Mouse (Mus musculus): ENCODE data around the gene Syt11.
A peak's percentile ranks its signal among the peaks of the same experiment; 100 is the strongest.
"Not testable (repeated sequence)": the region's sequence is repeated elsewhere in the genome, so short reads cannot be mapped to it uniquely, and the experiment has no call there.

Syt11 gene

GRCm38 (mm10) chr3:88774939-88775841 lies at the start of gene Syt11:
Gene Syt11 (minus strand): TSS chr3:88775164.
- peak in 1 of 2 experiments; percentile 21 for DNase-seq (ENCODE audit: low read depth in 1 of 2, low spot score in 2 of 2)

DNA sequence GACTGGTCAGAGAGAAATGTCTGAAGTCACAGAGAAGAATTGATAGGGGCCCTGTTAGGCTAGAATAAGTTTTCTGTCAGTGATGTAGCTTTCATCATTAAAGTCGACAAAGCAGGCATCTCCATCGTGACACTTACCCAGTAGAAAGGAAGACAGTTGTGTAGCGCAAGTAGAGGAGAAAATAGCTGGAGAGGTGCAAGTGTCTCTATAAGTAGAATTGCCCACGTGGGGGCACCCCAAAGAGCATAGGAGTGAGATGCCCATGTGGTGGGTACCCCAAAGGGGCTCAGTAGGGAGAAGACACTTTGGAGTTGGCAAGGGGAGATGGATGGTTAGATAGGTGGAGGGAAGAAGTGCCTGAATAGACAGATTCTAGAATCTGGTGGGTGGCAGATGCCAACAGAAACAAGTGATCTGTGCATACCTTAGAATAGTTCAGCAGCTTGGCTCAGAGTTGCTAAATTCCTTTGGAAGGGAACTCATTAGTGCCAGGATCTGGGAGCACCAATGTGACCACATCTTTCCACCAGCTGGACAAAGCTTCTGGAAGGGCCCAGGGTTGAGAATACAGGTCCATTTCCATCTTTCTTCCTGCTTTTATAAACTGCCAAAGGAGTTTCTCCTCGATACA lies 29.1 kb upstream of the Syt11 start:
- no peak for DNase-seq (ENCODE audit: low read depth in 1 of 2, low spot score in 2 of 2)

GRCm38 (mm10) chr3:88797507-88797906 lies 22.5 kb upstream of the Syt11 start:
- not testable (repeated sequence) for DNase-seq (ENCODE audit: low read depth in 1 of 2, low spot score in 2 of 2)

GRCm38 (mm10) chr3:88788033-88788432 lies 13.1 kb upstream of the Syt11 start:
- not testable (repeated sequence) for DNase-seq (ENCODE audit: low read depth in 1 of 2, low spot score in 2 of 2)

GRCm38 (mm10) chr3:88786805-88787204 lies 11.8 kb upstream of the Syt11 start:
- DNase-seq (ENCODE audit: low read depth in 1 of 2, low spot score in 2 of 2): not testable (repeated sequence)

- not testable (repeated sequence) for DNase-seq (ENCODE audit: low read depth in 1 of 2, low spot score in 2 of 2)
Observed at GRCm38 (mm10) chr3:88786323-88786722, 11.4 kb upstream of the Syt11 start.

DNA sequence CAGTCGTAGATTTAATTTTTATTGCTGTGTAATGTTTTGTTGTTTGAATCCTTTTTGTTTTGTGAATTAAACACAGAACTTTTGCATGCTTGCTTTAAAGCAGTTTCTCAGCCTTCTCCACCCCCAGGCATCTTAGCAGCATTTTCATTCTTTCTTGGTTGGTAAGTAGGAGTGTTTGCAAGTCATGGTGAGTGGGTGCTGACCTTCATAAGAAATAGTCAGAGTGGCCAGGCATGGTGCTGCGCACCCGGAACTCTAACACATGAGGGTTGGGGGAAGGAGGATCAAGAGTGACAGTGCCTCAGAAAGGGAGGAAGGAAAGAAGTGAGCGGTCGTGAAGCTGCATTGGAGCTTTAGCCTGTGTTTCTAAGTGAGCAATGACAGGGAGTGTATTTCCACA lies 9.9 kb upstream of the Syt11 start:
- DNase-seq (ENCODE audit: low read depth in 1 of 2, low spot score in 2 of 2): no peak

DNA sequence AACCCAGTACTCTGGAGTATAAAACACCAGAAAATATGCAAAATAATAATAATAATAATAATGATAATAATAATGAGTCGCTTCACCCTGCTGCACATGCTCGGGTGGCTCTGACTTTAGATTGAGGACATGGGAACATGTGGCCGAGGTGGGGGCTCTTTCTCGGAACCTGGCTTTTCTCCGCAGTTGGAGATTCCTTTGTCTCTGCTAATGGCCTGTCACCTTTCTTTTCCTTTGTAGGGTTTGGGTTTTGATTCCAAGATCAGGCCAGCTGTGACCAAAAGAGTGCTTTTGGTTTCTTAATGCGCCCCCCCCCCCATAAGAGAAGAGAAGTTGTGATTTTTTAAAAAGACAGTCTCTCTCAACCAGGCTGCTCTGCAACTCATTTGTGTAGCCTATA lies 1.8 kb downstream of the Syt11 start:
- DNase-seq (ENCODE audit: low read depth in 1 of 2, low spot score in 2 of 2): not testable (repeated sequence)

DNA sequence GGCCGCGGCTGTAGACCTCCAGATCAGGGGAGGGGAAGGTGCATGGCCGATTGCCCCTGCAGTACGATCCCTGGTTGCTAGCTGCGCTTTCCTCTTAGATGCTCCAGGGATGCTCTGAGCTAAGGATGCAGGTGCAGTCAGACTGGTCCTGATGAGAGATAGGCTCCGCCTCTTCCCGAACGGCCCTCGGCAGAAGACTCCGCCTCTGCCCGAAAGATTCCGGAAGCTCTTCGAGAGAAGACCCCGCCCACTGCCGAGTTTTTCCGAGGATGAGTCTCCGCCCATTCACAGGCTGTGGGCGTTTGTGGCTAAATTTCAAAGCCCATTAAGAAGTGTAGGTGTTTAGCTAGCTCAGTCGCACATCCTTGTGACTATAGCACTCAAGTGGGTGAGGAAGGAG lies 2.6 kb downstream of the Syt11 start:
- peak; percentile 53 to 77 for DNase-seq (ENCODE audit: low read depth in 1 of 2, low spot score in 2 of 2)

DNA sequence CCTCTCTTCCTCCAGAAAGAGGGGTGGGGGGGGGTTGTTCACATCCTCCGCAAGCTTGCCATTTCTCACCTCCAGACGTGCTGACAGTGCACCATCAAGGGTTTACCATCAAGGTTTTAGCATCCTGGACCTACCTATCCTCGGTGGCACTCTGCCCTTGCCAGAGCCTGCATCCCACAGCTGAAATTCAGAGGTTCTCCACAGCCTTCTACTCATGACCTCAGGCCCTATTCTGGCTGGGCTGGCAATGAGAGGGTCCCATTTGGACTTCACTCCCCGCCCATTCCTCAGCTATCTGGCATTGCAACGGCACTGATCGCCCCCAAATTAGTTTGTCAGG lies 3.1 kb downstream of the Syt11 start:
- not testable (repeated sequence) for DNase-seq (ENCODE audit: low read depth in 1 of 2, low spot score in 2 of 2)

- DNase-seq (ENCODE audit: low read depth in 1 of 2, low spot score in 2 of 2): not testable (repeated sequence)
Observed at GRCm38 (mm10) chr3:88771189-88771940, 3.6 kb downstream of the Syt11 start.

- DNase-seq (ENCODE audit: low read depth in 1 of 2, low spot score in 2 of 2): no peak
Observed at GRCm38 (mm10) chr3:88762401-88762831, 12.5 kb downstream of the Syt11 start.

DNA sequence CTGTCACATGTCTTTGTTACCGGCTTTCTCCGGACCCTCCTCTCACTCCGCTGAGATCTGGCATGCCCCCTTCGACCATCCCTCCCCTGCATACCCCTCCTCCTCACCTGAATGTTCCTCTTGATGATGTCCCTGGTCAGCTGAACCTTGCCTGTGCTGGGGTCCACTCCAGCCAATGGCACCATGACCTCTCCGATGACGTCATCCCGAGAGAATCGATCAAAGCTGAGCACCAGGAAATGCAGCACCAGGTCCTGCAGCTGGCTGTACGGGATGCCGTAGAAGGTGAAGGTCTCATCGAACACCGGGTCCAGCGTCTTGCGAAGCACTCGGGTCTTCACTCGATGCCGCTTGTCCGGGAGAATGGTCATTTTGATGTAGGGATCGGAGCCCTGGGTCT lies 13.3 kb downstream of the Syt11 start:
- DNase-seq (ENCODE audit: low read depth in 1 of 2, low spot score in 2 of 2): no peak

DNA sequence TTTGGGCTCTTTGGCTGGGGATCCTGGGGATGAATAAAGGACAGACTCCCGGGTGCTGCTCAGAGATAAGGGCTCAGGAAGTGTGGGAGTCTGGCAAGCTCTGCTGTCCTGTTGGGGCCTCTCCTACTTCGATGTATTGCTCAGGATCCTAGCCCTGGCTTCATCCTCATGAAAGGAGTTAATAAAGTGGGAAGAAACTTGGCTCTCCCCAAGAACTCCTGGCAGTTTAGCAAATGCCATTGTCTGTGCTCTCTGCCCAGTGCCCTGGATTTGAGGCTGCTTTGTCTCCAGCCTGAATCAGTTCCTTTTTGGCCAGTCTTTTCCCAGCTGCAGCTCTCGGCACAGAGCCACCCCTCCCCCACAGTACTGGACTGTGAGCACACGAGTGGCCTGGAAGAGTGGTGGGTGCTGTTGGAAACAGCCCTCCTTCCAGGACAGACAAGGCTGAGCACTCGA lies 16.9 kb downstream of the Syt11 start:
- DNase-seq (ENCODE audit: low read depth in 1 of 2, low spot score in 2 of 2): no peak

DNA sequence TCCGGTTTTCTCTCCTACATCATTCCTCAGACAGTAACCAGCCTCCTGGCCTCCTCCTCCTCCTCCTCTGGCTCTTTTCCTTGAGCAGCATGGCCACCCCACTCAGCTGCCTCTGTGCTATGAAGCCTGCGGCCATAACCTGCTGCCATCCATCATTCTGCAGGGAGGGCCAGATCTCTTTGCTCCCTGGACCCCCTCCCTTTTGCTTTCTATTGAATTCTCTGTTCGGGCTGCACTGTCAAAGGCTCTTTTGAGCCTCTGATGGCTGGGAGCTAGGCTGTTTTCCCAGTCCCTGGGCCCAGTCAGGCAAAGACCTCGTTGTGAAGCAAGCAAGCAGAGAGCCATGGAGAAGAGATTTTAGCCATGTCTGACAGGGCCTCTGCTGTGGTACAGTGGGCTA lies 18.7 kb downstream of the Syt11 start:
- DNase-seq (ENCODE audit: low read depth in 1 of 2, low spot score in 2 of 2): no peak

DNA sequence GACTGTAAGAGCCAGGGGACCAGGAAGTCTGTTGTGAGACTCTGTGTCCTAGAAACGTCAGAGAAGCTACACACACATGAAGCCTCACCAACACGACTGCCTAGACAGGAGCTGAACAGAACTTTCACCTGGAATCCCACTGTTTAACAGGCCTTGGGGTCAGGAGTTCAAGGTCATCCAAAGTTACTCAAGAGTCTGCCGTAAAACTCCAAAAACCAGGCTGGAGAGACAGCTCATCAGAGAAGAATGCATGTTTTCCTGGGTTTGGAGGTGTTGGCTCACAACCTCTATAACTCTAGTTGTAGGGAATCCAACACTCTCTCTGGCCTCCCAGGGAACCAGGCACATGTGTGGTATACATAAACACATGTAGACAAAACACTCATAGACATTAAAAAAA lies 19.4 kb downstream of the Syt11 start:
- DNase-seq (ENCODE audit: low read depth in 1 of 2, low spot score in 2 of 2): no peak

- DNase-seq (ENCODE audit: low read depth in 1 of 2, low spot score in 2 of 2): no peak
Observed at GRCm38 (mm10) chr3:88754283-88754682, 20.7 kb downstream of the Syt11 start.

DNA sequence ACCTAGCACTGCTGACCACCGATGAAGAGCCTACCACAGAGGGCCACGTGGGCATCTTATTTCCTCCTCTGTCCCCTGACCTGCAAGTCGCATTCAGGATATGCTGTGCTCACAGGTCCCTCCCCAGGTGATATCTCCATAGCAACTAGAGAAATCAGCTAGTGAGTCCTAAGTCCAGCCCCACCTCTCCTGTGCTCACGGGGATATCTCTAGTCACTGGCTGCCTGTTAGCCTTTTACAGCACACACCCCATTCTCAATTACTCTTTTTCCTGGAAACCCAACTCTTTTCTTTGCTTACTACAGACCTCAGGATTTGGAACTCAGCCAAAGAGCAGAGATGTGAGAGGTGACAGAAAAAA lies 28.1 kb downstream of the Syt11 start:
- DNase-seq (ENCODE audit: low read depth in 1 of 2, low spot score in 2 of 2): no peak

- no peak for DNase-seq (ENCODE audit: low read depth in 1 of 2, low spot score in 2 of 2)
Observed at GRCm38 (mm10) chr3:88746139-88746870, 28.7 kb downstream of the Syt11 start.

DNA sequence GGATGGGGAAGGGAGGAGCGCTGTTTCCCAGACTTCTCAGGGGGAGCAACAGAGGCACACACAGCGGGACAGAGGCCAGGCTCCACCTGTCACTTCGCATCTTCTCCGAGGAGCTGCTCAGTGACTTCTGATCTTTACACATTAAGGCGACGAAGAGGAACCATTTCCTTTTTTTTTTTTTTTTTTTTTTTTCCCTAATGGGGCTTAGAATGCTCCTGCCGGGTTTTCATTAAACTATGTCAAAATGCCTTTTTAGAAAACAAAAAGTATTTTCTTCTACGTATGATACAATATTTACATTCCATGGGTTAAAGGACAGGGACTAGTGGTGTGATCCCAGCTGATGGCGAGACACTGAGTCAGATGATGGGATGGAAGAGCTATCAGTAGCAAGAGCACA lies 29.4 kb downstream of the Syt11 start:
- no peak for DNase-seq (ENCODE audit: low read depth in 1 of 2, low spot score in 2 of 2)

DNA sequence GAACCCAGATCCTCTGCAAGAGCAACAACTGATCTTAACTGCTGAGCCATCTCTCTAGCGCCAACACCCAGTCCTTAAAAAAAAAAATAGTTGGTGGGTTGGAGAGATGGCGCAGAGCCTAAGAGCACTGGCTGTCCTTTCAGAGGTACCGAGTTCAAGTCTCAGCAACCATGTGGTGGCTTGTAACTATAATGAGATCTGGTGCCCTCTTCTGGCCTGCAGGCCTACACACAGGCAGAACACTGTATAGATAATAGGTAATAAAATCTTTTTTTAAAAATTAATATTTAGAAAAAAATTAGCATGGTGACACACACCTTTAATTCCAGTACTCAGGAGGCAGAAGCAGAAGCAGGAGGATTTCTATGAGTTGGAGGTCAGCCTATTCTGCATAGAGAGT lies 34.8 kb downstream of the Syt11 start:
- no peak for DNase-seq (ENCODE audit: low read depth in 1 of 2, low spot score in 2 of 2)
